Comparison of ENCODE assay signal across 11 mouse cellular contexts in genomic region chr1:160064547-160065144, GRCm38 (mm10).
"Had no signal": no experiment of that assay in that cellular context is flagged by ENCODE, and none has a peak within 500 bp of the region (broad histone marks: within the 10 kb centered on the region; RNA-seq: fewer than 3 reads in every experiment).

No protein-coding gene starts in this region.

- H3K27me3 ChIP-seq: liver, embryonic 12.5 days had no signal

- ATAC-seq: liver, embryonic 12.5 days had no signal

- DNase-seq: kidney, adult 2 months; kidney, postnatal 25 days; layer of hippocampus, adult 9-11 months; lung, embryonic 14.5 days; midbrain, embryonic 14.5 days; thymus, adult 18-20 months; thymus, postnatal 36 days had no signal

- H3K9ac ChIP-seq: liver, embryonic 12.5 days; lung, embryonic 14.5 days had no signal

- H3K4me2 ChIP-seq: liver, embryonic 12.5 days; lung, embryonic 14.5 days had no signal

- H3K4me3 ChIP-seq: layer of hippocampus, adult 2 months; liver, embryonic 12.5 days had no signal

- H3K27ac ChIP-seq: kidney, postnatal 0 days; layer of hippocampus, adult 2 months; liver, embryonic 12.5 days; macrophage had no signal
